Mouse (Mus musculus) adrenal gland, adult 8-10 months (tissue): ENCODE measurements at regions not wholly inside any gene's neighbourhood (a gene's known extent, or its start where the extent isn't known, plus 50 kb on each side); places are given as distances from the start of the nearest gene placed in this dataset.

Experiments
- DNase-seq: peaks from one replicate; pipeline ENCODE4 v3.0.0; 2022

- DNase-seq: no peak
Observed at GRCm38 (mm10) chr5:33548800-33549199, 80.6 kb downstream of the Fam53a start.

DNA sequence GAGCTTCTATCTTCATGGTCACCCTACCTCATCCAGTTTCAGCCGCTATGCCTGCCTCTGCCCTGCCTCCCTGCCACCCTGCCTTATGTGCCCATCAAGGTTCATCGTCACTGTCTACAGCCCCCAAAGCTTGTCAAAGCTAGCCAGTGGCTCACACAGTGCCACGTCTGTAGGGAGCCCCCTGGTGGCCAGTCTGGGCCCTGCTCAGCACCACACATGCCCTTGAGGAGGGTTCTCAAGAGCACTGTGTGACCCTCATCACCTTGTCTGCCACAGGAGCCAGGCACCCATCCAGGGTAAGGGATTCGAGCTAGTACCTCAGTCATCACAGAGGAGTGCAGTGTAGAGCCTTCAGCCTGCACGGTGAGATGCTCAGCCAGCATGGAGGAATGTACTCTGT is 86.1 kb downstream of the Fam53a start:
- DNase-seq: peak; percentile 21

DNA sequence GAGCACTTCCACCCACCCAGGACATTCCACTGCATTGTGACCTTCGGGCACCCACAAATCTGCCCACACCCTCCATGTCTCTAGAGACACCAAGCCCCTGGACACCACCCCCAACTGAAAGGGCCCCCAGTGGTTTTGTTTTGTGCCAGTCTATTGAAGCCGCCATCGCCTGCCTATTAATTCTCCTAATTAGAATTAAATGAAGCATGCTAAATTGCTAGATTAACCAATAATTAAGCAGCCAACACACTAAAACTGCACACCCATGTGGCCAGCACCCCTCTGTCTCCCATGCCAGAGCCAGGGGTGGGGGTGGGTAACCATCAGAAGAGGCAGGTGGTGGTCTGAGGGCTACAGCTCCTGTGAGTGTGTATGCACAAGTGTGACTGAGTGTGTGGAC is 86.8 kb downstream of the Fam53a start:
- no peak for DNase-seq

DNA sequence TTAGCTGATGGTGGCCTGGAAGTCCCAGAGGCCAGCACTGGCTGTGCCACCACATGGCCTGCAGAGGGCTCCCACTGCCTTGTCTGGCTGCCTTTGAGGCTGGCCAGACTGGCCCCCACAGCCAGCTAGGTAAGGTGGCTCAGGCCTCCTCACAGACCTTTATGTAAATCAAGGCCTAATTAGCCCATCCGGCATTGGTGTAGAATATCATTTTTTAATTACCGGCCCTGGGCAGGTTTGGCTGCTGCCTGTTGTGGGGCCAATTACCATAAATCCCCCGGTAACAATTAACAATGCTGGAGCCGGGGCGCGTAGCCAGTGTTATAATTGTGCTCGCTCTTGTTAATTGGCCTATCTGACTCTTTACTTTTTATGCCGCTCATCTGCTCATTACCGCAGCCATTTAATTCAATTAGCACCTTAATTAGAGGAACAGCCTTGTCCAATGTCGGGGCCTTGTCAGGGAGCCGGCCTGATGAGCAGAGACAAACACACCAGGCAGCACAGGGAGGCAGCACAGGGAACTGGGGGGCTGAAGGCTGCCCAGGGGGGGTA is 87.4 kb downstream of the Fam53a start:
- DNase-seq: no peak

GRCm38 (mm10) chr5:33540259-33540658 is 89.2 kb downstream of the Fam53a start:
- DNase-seq: no peak

- DNase-seq: no peak
Observed at GRCm38 (mm10) chr5:33537429-33537828, 92.0 kb downstream of the Fam53a start.

GRCm38 (mm10) chr5:33537017-33537416 is 92.4 kb downstream of the Fam53a start:
- DNase-seq: no peak

- DNase-seq: no peak
Observed at GRCm38 (mm10) chr5:33536261-33536660, 93.2 kb downstream of the Fam53a start.

- DNase-seq: no peak
Observed at GRCm38 (mm10) chr5:33535145-33536010, 94.1 kb downstream of the Fam53a start.

- no peak for DNase-seq
Observed at GRCm38 (mm10) chr5:33534345-33534744, 95.1 kb downstream of the Fam53a start.

DNA sequence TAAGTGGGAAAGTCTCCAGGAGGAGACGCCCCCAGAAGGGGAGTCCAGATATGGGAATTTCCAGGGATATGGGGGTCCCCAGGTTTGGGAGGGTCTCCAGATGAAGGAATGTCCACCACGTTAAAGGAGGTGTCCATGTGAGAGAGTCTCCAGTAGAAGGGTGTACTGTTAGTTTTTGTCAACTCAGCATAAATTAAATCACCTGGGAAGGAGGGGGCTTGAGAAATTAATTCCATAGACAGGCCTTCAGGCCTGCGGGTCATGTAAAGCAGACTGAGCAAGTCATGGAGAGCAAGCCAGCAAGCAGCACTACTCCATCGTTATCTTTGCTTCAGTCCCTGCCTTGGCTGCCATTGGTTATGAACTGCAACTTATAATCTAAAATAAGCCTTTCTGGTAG is 96.2 kb downstream of the Fam53a start:
- no peak for DNase-seq

DNA sequence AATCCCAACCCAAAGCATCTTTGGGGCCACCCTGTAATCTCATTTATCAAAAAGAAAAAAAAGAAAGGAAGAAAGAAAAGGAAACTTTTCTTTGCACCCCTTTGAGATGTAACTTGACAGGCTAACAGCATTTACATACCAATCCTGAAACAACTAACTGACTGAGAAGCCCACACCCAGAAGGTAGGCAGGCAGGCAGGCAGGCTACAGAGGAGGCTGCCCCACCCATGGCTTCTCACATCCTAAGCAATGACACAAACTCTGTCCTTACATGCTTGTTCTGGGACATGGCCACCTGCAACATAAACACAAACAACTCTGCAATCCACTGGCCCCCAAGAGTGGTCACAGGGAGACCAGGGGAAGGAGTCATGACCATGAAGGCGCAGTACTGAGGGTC is 97.5 kb upstream of the Nkx1-1 start:
- DNase-seq: no peak

- peak; percentile 11 for DNase-seq
Observed at GRCm38 (mm10) chr5:33529771-33530170, 96.0 kb upstream of the Nkx1-1 start.

DNA sequence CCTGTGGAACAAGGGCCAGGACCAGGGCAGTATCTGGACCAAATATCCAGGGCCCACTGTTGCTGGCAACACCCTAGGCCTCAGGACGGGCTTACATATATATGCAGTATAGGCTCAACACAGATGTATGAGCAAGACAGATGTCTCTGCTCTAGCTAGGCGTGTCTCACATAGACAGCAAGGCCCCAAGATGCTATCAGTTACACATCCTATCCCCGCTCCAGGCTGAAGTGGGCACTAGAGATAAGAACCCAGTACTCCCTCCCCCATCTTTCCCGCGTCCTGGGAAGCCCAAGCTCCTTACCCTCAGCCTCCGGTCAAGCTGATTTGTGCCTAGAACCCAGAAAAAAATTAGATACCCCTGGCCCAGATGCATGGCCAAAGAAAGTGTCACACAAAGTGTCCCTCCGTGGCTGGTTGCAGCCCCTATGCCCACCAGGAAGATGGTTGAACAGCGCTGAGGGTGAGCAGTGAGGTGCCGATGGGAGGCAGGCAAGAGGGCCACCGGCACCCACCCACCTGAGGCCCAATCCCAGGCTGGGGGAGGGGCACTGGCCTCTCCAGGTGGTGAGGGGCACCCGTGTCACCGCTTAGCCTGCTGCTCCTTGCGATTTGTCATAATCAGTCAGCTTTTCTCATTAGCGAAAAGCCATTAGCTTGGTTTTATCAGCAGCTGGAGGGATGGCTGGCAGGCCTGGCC is 95.3 kb upstream of the Nkx1-1 start:
- no peak for DNase-seq

- no peak for DNase-seq
Observed at GRCm38 (mm10) chr5:33527750-33528149, 94.0 kb upstream of the Nkx1-1 start.

- no peak for DNase-seq
Observed at GRCm38 (mm10) chr5:33527316-33527715, 93.5 kb upstream of the Nkx1-1 start.

GRCm38 (mm10) chr5:33521951-33522742 is 88.4 kb upstream of the Nkx1-1 start:
- no peak for DNase-seq

DNA sequence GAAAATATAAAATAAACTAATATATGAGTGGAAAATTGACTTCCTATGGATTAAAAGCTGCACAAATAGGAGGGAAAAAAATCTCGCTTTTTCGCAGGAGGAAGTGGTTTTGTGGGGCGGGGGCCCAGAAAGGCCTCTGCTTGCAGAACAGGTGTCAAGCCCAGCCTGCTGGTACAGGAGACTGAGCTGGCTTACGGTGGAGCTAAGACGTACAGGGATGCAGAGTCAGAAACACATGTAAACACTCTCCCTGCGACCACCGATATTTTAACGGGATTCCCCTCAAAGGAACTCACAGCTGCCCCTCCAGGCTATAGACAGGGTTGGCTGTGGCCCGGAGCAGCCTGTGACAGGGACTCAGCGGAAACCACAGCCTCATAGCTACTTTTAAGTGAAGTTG is 87.1 kb upstream of the Nkx1-1 start:
- no peak for DNase-seq

- no peak for DNase-seq
Observed at GRCm38 (mm10) chr5:33519394-33519793, 85.6 kb upstream of the Nkx1-1 start.

GRCm38 (mm10) chr5:33518860-33519259 is 85.1 kb upstream of the Nkx1-1 start:
- DNase-seq: no peak

GRCm38 (mm10) chr5:33517625-33518024 is 83.8 kb upstream of the Nkx1-1 start:
- no peak for DNase-seq

- no peak for DNase-seq
Observed at GRCm38 (mm10) chr5:33516211-33516610, 82.4 kb upstream of the Nkx1-1 start.
